Mouse (Mus musculus): ENCODE results near the gene Tm9sf2.

GRCm38 (mm10) chr14:122143585-122144269 is 36.9 kb downstream of the Tm9sf2 start:
- TF ChIP-seq CTCF (IDR thresholded peaks at IDR 0.05; ENCODE audit: low read depth) (no peak), EP300 (IDR thresholded peaks at IDR 0.05; ENCODE audit: low read depth) (no peak)

Data from liver, embryonic 14.5 days (tissue).